In genomic region chr10:93736114-93736645, GRCm38 (mm10) we compare ENCODE assay signal across 11 mouse cellular contexts.
DNase-seq lines count a peak whose midpoint lies in the region; ATAC-seq and TF ChIP-seq lines count a peak whose summit lies in the region.
"Had no signal": no experiment of that assay in that cellular context is flagged by ENCODE, and none has a peak within 500 bp of the region (broad histone marks: within the 10 kb centered on the region; RNA-seq: fewer than 3 reads in every experiment).

No protein-coding gene starts in this region.

- no peak overlapping the region for H3K4me2 ChIP-seq in neural tube, embryonic 13.5 days
- no peak overlapping the region for H3K4me2 ChIP-seq in forebrain, embryonic 16.5 days (ENCODE audit: low read length)
- H3K4me2 ChIP-seq: embryonic facial prominence, embryonic 12.5 days; liver, embryonic 13.5 days had no signal

- H3K9me3 ChIP-seq in neural tube, embryonic 13.5 days = no peaks in the 10 kb centered on the region
- H3K9me3 ChIP-seq in forebrain, embryonic 16.5 days (ENCODE audit: control insufficient read depth, low read length) = no peaks in the 10 kb centered on the region
- H3K9me3 ChIP-seq: embryonic facial prominence, embryonic 12.5 days; G1E; liver, embryonic 13.5 days had no signal

- no peak for TF ChIP-seq CTCF in left cerebral cortex, adult 2 months (IDR thresholded peaks at IDR 0.05)
- no peak for TF ChIP-seq CTCF in heart, adult 2 months (IDR thresholded peaks at IDR 0.05)

- no peaks in the 10 kb centered on the region for H3K27me3 ChIP-seq in heart, adult 2 months (ENCODE audit: control insufficient read depth, insufficient read depth, low read length)
- H3K27me3 ChIP-seq in neural tube, embryonic 13.5 days = no peaks in the 10 kb centered on the region
- no peaks in the 10 kb centered on the region for H3K27me3 ChIP-seq in forebrain, embryonic 16.5 days (replicated peaks; ENCODE audit: control insufficient read depth, insufficient read depth, low read length)
- H3K27me3 ChIP-seq: embryonic facial prominence, embryonic 12.5 days; liver, embryonic 13.5 days had no signal

- H3K27ac ChIP-seq in left cerebral cortex, adult 2 months = no peak overlapping the region
- peak overlapping the region; percentile 38 for H3K27ac ChIP-seq in heart, adult 2 months
- no peak overlapping the region for H3K27ac ChIP-seq in neural tube, embryonic 13.5 days (replicated peaks)
- no peak overlapping the region for H3K27ac ChIP-seq in forebrain, embryonic 16.5 days (ENCODE audit: low read length)
- H3K27ac ChIP-seq: embryonic facial prominence, embryonic 12.5 days; liver, embryonic 13.5 days had no signal

- H3K9ac ChIP-seq in heart, adult 2 months (ENCODE audit: low read depth, low read length) = no peak overlapping the region
- no peak overlapping the region for H3K9ac ChIP-seq in neural tube, embryonic 13.5 days
- H3K9ac ChIP-seq in forebrain, embryonic 16.5 days (replicated peaks; ENCODE audit: low read depth, low read length) = no peak overlapping the region
- H3K9ac ChIP-seq: embryonic facial prominence, embryonic 12.5 days; liver, embryonic 13.5 days had no signal

- peak; percentile 83 for DNase-seq in left cerebral cortex, postnatal 4 days
- no peak for DNase-seq in left cerebral cortex, adult 2 months (ENCODE audit: extremely low spot score in 1 of 2, low spot score in 2 of 2)
- peak; percentile 71 to 88 for DNase-seq in adrenal gland, postnatal 36 days
- DNase-seq in heart, adult 2 months = peak; percentile 72 to 85
- peak; percentile 77 to 79 for DNase-seq in kidney, adult 8-10 months
- no peak for DNase-seq in thymus, postnatal 36 days
- DNase-seq: liver, embryonic 13.5 days had no signal

- H3K36me3 ChIP-seq in heart, adult 2 months (ENCODE audit: control insufficient read depth, insufficient read depth, low read length) = no peaks in the 10 kb centered on the region
- H3K36me3 ChIP-seq in neural tube, embryonic 13.5 days = 0 out of 2 replicates have a peak, but pooled peaks cover 4% of the 10 kb centered on the region
- H3K36me3 ChIP-seq in forebrain, embryonic 16.5 days (ENCODE audit: control insufficient read depth, insufficient read depth) = no peaks in the 10 kb centered on the region
- H3K36me3 ChIP-seq: embryonic facial prominence, embryonic 12.5 days; G1E; liver, embryonic 13.5 days had no signal

- peaks cover 2% of the 10 kb centered on the region; the same call in 1 of the 2 replicates for H3K4me1 ChIP-seq in heart, adult 2 months (ENCODE audit: control insufficient read depth, insufficient read depth, low read length)
- peaks cover 12% of the 10 kb centered on the region; the same call in 1 of the 2 replicates for H3K4me1 ChIP-seq in neural tube, embryonic 13.5 days (replicated peaks)
- peaks cover 5% of the 10 kb centered on the region for H3K4me1 ChIP-seq in forebrain, embryonic 16.5 days (replicated peaks; ENCODE audit: control insufficient read depth, insufficient read depth, low read length)

- WGBS in heart, adult 2 months = 27% methylated on average over 6 of the region's 6 CpGs
- WGBS in neural tube, embryonic 13.5 days = 21% methylated on average over 6 of the region's 6 CpGs
- 33% methylated on average over 6 of the region's 6 CpGs for WGBS in forebrain, embryonic 16.5 days

- H3K79me2 ChIP-seq in heart, adult 2 months (replicated peaks; ENCODE audit: control insufficient read depth, insufficient read depth, low read length) = no peaks in the 10 kb centered on the region

- H3K4me3 ChIP-seq in left cerebral cortex, adult 2 months = no peak overlapping the region
- no peak overlapping the region for H3K4me3 ChIP-seq in heart, adult 2 months
- H3K4me3 ChIP-seq in neural tube, embryonic 13.5 days = no peak overlapping the region
- H3K4me3 ChIP-seq in forebrain, embryonic 16.5 days (replicated peaks; ENCODE audit: low read length) = no peak overlapping the region
- H3K4me3 ChIP-seq: embryonic facial prominence, embryonic 12.5 days; liver, embryonic 13.5 days had no signal

- intact Hi-C loops in left cerebral cortex, postnatal 4 days (cut with DNase I) = no loop called here
- intact Hi-C loops in left cerebral cortex, adult 2 months (cut with DNase I) = no loop called here
- intact Hi-C loops in heart, adult 2 months (cut with DNase I) = no loop called here

- TF ChIP-seq POLR2A in heart, adult 2 months (IDR thresholded peaks at IDR 0.05; ENCODE audit: insufficient read depth, low read depth, low read length) = no peak

- TF ChIP-seq EP300 in heart, adult 2 months (IDR thresholded peaks at IDR 0.05; ENCODE audit: insufficient read depth, low read depth, low read length) = peak; percentile 47; the same call in 1 of the 2 replicates

- peak; percentile 67; the same call in 1 of the 2 replicates for ATAC-seq in neural tube, embryonic 13.5 days (ENCODE audit: low read depth)
- ATAC-seq in forebrain, embryonic 16.5 days = no peak

Comparison
In these comparisons a context has a peak if more than half of its experiments do, and no peak if none do; other contexts are left out.
1. DNase-seq: peak in left cerebral cortex, postnatal 4 days (single experiment), adrenal gland, postnatal 36 days (2 of 2), heart, adult 2 months (2 of 2) and kidney, adult 8-10 months (2 of 2); none in left cerebral cortex, adult 2 months (0 of 2) and thymus, postnatal 36 days (0 of 2).